Mouse (Mus musculus): Measurements from ENCODE around the gene Asic4. TPM values are rescaled to one million over a fixed set of nuclear protein-coding genes. Genes with fewer than 3 reads are reported as not detected.

The Asic4 gene
- polyA plus RNA-seq, 1 experiment: 0.28 TPM

DNA sequence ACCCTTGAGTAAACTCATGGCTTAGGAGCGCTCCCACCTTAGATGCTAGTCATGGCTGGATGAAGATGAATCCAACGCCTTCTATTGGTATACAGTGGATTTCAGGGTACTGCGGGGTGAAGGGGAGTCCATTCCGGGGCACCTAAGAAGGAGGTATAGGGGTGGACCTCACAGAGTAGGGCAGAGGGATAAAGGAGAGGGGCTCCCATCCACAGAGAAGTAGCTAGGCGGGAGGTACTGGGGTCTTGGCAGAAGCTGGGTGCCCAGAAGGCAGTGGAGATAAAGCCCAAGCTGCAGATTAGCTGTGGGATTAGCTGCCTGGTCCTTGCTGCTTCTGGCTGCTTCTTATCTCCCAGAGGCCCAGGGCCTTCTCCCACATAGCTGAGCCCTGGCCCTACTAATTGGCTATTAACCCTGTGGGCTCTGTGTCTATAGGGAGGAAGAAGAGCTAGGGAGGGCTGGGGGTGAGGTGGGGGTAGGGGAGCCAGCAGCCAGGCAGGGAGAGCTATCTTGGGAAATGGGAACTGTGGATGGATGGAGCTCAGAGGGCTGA lies 13.5 kb downstream of the Asic4 start:
- Histone ChIP-seq H3K36me3 (ENCODE audit: control insufficient read depth, insufficient read depth) (no peaks in the 10 kb centered on the region), H3K79me2 (ENCODE audit: control insufficient read depth, insufficient read depth) (no peaks in the 10 kb centered on the region), H3ac (ENCODE audit: control insufficient read depth, insufficient read length) (no peak overlapping the region), H3K27me3 (ENCODE audit: control insufficient read depth, insufficient read depth, insufficient read length) (no peaks in the 10 kb centered on the region), H3K4me2 (ENCODE audit: low read depth) (no peak overlapping the region), H3K4me3 (no peak overlapping the region)
- TF ChIP-seq MYOG (IDR thresholded peaks at IDR 0.05; ENCODE audit: control insufficient read depth in 1 of 3, insufficient read depth in 1 of 3, insufficient read length in 2 of 3, low read depth in 2 of 3) (no peak), SRF (IDR thresholded peaks at IDR 0.05; ENCODE audit: control insufficient read depth, insufficient read length, low read depth) (no peak), REST (IDR thresholded peaks at IDR 0.05; ENCODE audit: insufficient read depth, insufficient read length) (no peak)

DNA sequence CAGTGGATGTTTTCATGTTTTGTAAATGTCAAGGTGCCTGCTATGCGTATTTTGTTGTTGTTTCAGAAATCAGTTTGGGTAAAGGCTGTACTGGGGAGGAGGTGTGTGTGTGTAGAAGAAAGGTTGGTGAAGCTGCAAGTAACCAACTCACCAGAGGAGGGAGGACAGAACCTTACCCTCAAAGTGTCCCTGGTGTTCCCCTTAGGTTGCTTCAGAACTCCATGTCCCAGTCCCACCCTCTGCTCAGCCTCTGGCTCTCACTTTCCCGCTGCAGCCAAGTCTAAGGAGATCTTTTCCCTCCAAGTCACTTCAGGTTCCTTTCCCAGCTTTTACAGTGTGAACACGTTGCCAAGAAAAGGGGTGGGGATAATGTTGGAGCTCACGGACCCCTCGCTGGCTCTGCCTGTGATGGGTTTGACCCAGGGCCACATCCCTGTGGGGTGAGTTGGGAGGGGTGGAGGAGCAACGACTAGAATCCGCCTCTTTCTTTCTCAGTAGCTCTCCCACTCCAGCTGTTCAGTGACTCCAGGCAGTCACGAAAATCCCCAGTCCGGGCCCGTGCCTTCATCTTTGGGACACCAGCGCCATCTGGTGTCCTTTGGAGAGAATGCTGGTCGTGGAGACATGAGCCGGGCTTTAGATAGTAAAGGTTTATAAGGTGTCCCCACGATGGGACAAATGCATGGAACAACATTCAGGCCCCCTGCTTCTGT lies 17.1 kb downstream of the Asic4 start:
- no peaks in the 10 kb centered on the region for H3K36me3 ChIP-seq (ENCODE audit: control insufficient read depth, insufficient read depth)
- peak overlapping the region; percentile 58 for H3K4me2 ChIP-seq (ENCODE audit: low read depth)
- TF ChIP-seq USF1 (IDR thresholded peaks at IDR 0.05; ENCODE audit: low read depth) (no peak), TCF12 (IDR thresholded peaks at IDR 0.05; ENCODE audit: insufficient read depth, poor library complexity, severe bottlenecking) (no peak), MYOD1 (IDR thresholded peaks at IDR 0.05; ENCODE audit: control insufficient read depth in 1 of 3, insufficient read length in 2 of 3, low read depth in 2 of 3) (peak; percentile 5 to 39 (median 14)), MYOG (IDR thresholded peaks at IDR 0.05; ENCODE audit: control insufficient read depth in 1 of 3, insufficient read depth in 1 of 3, insufficient read length in 2 of 3, low read depth in 2 of 3) (peak in 2 of 3 experiments; percentile 34 to 55)
- H3K4me3 ChIP-seq: no peak overlapping the region
- no peaks in the 10 kb centered on the region for H3K79me2 ChIP-seq (ENCODE audit: control insufficient read depth, insufficient read depth)
- no peak overlapping the region for H3ac ChIP-seq (ENCODE audit: control insufficient read depth, insufficient read length)
- no peaks in the 10 kb centered on the region for H3K27me3 ChIP-seq (ENCODE audit: control insufficient read depth, insufficient read depth, insufficient read length)

DNA sequence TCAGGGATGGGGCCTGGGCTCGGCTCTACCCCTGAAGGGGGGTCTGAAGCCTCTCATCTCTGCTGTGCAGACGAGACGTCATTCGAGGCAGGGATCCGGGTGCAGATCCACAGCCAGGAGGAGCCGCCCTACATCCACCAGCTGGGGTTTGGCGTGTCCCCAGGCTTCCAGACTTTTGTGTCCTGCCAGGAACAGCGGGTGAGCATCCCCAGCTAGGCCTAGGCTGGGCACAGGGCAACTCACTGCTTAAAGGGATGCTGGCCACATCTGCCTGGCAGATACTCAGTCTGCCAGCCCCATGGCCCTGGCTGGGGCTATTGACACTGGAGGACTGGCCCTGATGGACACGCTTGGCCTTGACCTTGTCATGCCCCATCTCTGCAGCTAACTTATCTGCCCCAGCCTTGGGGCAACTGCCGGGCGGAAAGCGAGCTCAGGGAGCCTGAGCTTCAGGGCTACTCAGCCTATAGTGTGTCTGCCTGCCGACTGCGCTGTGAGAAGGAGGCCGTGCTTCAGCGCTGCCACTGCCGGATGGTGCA lies 19.1 kb downstream of the Asic4 start:
- no peak for TF ChIP-seq MAX (IDR thresholded peaks at IDR 0.05; ENCODE audit: low read depth)
- TF ChIP-seq SRF (IDR thresholded peaks at IDR 0.05; ENCODE audit: control insufficient read depth, insufficient read length, low read depth): no peak
- TF ChIP-seq CEBPB (IDR thresholded peaks at IDR 0.05; ENCODE audit: insufficient read depth, poor library complexity, severe bottlenecking): no peak
- TF ChIP-seq POLR2AphosphoS2 (IDR thresholded peaks at IDR 0.05; ENCODE audit: insufficient read length, low read depth): no peak
- TF ChIP-seq TCF3 (IDR thresholded peaks at IDR 0.05; ENCODE audit: insufficient read length, low read depth): no peak
- no peak for TF ChIP-seq REST (IDR thresholded peaks at IDR 0.05; ENCODE audit: insufficient read depth, insufficient read length)
- TF ChIP-seq MYOG (IDR thresholded peaks at IDR 0.05; ENCODE audit: control insufficient read depth in 1 of 3, insufficient read depth in 1 of 3, insufficient read length in 2 of 3, low read depth in 2 of 3): no peak
- no peak for TF ChIP-seq MYOD1 (IDR thresholded peaks at IDR 0.05; ENCODE audit: control insufficient read depth in 1 of 3, insufficient read length in 2 of 3, low read depth in 2 of 3)
- TF ChIP-seq USF1 (IDR thresholded peaks at IDR 0.05; ENCODE audit: low read depth): no peak
- no peaks in the 10 kb centered on the region for H3K79me2 ChIP-seq (ENCODE audit: control insufficient read depth, insufficient read depth)
- no peak overlapping the region for H3K4me2 ChIP-seq (ENCODE audit: low read depth)
- H3ac ChIP-seq (ENCODE audit: control insufficient read depth, insufficient read length): no peak overlapping the region
- H3K4me3 ChIP-seq: no peak overlapping the region
- H3K36me3 ChIP-seq (ENCODE audit: control insufficient read depth, insufficient read depth): no peaks in the 10 kb centered on the region
- no peaks in the 10 kb centered on the region for H3K27me3 ChIP-seq (ENCODE audit: control insufficient read depth, insufficient read depth, insufficient read length)

DNA sequence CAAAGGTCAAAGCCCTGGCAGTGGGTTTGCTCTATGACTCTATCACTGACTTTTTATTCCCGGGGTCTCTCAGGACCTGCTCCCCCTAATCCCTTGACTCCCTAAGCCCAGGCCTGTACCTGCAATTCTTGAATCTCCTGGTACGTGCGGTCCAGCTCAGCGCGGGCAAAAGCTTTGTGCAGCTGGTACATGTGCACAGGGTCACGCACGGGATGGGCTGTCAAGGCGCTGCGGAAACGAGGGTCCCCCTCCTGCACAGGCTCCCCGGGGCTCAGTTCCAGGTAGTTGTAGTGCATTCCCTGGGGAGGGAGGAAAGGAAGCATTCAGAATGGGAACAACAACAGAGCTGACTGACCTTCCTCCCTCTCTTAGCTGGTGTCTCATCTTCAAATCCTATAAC lies 26.2 kb downstream of the Asic4 start:
- no peak for TF ChIP-seq REST (IDR thresholded peaks at IDR 0.05; ENCODE audit: insufficient read depth, insufficient read length)
- TF ChIP-seq USF1 (IDR thresholded peaks at IDR 0.05; ENCODE audit: low read depth): no peak
- no peak for TF ChIP-seq MYOG (IDR thresholded peaks at IDR 0.05; ENCODE audit: control insufficient read depth in 1 of 3, insufficient read depth in 1 of 3, insufficient read length in 2 of 3, low read depth in 2 of 3)
- TF ChIP-seq E2F4 (IDR thresholded peaks at IDR 0.05; ENCODE audit: insufficient read depth): no peak
- no peak for TF ChIP-seq MAX (IDR thresholded peaks at IDR 0.05; ENCODE audit: low read depth)
- TF ChIP-seq POLR2A (IDR thresholded peaks at IDR 0.05; ENCODE audit: insufficient read length, low read depth): no peak
- TF ChIP-seq SRF (IDR thresholded peaks at IDR 0.05; ENCODE audit: control insufficient read depth, insufficient read length, low read depth): no peak
- peaks cover 6% of the 10 kb centered on the region for H3K79me2 ChIP-seq (ENCODE audit: control insufficient read depth, insufficient read depth)
- no peak overlapping the region for H3K4me2 ChIP-seq (ENCODE audit: low read depth)
- no peaks in the 10 kb centered on the region for H3K27me3 ChIP-seq (ENCODE audit: control insufficient read depth, insufficient read depth, insufficient read length)
- peaks cover 4% of the 10 kb centered on the region for H3K36me3 ChIP-seq (ENCODE audit: control insufficient read depth, insufficient read depth)
- no peak overlapping the region for H3ac ChIP-seq (ENCODE audit: control insufficient read depth, insufficient read length)
- H3K4me3 ChIP-seq: no peak overlapping the region

DNA sequence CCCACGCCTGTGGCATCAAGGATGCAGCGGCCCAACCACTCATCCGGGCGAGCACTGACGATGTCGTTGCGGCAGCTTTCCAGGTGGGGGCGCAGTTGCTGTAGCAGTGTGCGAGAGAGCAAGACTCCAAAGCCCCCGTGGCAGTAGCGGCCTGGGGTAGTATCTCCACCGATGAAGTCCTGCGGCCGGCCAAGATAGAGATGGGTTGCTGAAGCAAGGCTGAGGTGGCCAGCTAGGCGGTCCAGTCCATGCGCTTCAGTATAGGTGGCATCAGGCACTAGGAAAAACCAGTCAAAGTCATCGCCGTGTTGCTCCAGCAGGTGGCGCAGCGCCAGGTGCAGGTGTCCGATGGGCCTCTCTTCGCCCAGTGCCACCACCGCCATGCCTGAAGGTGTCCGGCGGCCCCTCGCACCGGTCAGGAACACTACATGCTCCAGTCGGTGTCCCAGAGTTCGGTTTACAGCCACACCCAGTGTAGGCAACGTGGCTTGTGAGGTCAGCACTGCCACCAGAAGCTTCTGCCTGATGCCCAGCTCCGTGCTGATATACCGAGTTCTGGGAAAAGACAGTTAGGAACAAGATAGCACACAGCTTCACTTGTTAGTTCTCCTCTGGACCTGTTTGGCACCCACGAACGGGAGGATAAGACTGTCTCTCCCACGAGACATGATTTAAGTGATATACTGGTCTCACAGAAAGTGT lies 27.2 kb downstream of the Asic4 start:
- Histone ChIP-seq H3K27me3 (ENCODE audit: control insufficient read depth, insufficient read depth, insufficient read length) (peaks cover under 1% of the 10 kb centered on the region), H3ac (ENCODE audit: control insufficient read depth, insufficient read length) (no peak overlapping the region), H3K79me2 (ENCODE audit: control insufficient read depth, insufficient read depth) (peaks cover 6% of the 10 kb centered on the region), H3K36me3 (ENCODE audit: control insufficient read depth, insufficient read depth) (peaks cover 4% of the 10 kb centered on the region), H3K4me2 (ENCODE audit: low read depth) (peak overlapping the region; percentile 86), H3K4me3 (peak overlapping the region; percentile 28)
- TF ChIP-seq SRF (IDR thresholded peaks at IDR 0.05; ENCODE audit: control insufficient read depth, insufficient read length, low read depth) (no peak), MYOD1 (IDR thresholded peaks at IDR 0.05; ENCODE audit: control insufficient read depth in 1 of 3, insufficient read length in 2 of 3, low read depth in 2 of 3) (peak in 2 of 3 experiments; percentile 70 to 83), REST (IDR thresholded peaks at IDR 0.05; ENCODE audit: insufficient read depth, insufficient read length) (no peak), MYOG (IDR thresholded peaks at IDR 0.05; ENCODE audit: control insufficient read depth in 1 of 3, insufficient read depth in 1 of 3, insufficient read length in 2 of 3, low read depth in 2 of 3) (peak in 2 of 3 experiments; percentile 73 to 76), CEBPB (IDR thresholded peaks at IDR 0.05; ENCODE audit: insufficient read depth, poor library complexity, severe bottlenecking) (no peak), POLR2AphosphoS2 (IDR thresholded peaks at IDR 0.05; ENCODE audit: insufficient read length, low read depth) (no peak)
